Mouse (Mus musculus) left cerebral cortex, postnatal 36 days (tissue): ENCODE data around the gene Aldh8a1. TPM values are rescaled to one million over a fixed set of nuclear protein-coding genes. Genes with fewer than 3 reads are reported as not detected.
A peak's percentile ranks its signal among the peaks of the same experiment; 100 is the strongest.

ENCODE experiments used
- DNase-seq, 2 experiments: peaks; one replicate each; pipeline ENCODE4 v3.0.0; 2021 to 2022; ENCODE audit warnings: low spot score in 2 of 2, mixed read lengths in 1 of 2
- intact Hi-C: fragments of 180-260 bp; cut with DNase I; formaldehyde crosslinking; loops from one replicate; pipeline ENCODE4 v1.15.1; 2025
- total RNA-seq, 2 experiments: library from RNA; stranded (reverse); gene quantifications; 2 replicates each; pipeline ENCODE4 v1.2.3; 2021

Aldh8a1 gene
- under 1 TPM; 0.12 to 0.27 TPM for total RNA-seq

DNA sequence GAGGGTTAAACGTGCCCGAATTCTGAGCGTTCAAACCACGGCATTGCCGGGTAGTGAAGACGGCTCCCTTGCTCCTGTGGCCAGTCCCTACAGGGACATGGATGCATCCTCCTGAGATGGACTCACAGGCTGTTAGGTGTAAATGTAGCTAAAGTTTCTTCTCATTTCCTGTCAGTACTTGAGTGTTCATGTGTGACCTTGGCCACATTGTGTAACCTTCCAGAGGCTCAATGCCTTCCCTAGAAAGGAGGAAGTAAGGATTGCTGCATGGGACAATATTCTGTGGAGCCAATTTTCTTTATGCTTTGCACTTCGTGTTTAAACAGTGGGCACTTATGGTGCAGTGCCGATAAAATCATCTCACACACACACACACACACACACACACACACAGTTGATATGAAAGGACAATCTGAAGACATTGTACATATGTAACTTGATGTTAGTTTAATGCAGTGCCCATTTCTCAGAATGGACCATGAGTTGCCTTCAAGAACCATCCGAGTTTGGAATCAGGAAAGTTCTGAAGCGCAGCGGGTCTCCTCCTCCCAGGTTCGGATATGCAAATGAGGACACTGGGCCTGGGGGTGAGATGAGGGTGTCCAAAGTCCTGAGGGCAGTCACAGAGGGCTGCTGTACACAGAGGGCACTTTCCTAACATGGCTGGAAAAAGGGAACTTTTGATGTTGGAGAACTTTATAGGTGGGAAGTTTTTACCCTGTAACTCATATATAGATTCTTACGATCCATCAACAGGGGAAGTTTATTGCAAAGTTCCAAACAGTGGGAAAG lies at the start of gene Aldh8a1:
Aldh8a1 (plus strand) TSS at position 610 of the 792 bp plus-strand sequence.
- intact Hi-C loops: no loop called here
- DNase-seq: no peak

DNA sequence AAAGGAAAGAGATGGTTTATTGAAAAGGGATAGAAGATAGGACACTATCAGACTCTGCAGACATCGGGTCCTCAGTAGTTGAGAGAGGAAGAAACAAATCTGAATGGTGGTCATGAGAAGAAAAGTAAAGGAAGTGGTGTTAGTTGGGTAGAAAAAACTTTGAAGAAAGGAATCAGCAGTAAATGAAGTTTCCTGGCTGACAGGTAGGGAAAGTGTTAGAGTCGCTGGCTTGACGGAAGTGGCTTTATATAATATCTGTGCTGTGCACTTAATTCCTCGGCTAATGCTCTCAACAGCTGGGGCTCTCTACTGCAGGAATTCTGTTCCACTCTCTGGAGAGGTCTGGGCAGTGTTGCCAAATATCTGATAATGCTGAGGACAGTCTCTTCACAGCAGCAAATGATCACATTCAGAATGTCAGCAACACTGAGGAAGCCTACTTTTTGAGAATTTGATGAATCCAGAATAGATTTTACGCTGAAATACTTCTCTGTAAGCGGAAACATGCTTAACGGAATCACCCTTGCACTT lies 49.4 kb upstream of the Aldh8a1 start:
- intact Hi-C loops: no loop called here
- DNase-seq: no peak

DNA sequence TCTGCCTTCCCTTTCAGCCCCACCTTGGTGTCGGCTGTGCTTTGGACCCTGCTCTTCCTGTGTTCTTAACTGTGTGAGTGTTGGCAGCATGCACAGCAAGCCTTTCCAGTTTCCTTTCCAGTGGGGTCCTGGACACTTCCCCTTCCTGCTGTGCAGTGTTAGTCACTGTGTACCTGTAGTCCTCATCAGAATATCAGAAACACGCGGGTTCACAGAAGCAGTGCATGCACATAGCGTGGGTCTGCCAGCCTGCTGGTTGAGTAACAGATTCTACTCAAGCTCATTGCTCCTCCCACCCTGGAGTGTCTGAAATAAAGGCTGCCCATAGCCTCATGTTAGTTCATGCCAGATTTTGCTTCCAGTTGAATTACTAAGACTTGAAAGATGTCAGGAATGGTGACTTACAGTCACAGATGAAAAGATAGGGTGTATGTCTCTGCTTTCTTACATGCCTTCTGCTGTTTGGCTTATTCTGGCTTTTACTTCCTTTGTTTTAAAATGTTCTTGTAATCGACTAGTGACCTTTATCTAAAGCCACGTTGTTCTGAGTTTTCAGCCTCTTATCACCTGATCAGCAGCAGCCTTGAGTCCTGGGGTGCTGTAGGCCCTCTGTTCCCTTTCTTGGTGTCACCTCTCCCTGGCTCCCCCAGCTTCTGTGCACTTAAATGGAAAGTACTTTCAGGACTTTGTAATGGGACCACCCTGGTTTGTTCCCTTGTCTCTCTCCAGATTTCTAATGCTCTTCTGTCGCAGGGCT lies 42.6 kb upstream of the Aldh8a1 start:
- intact Hi-C loops: no loop called here
- DNase-seq: no peak

DNA sequence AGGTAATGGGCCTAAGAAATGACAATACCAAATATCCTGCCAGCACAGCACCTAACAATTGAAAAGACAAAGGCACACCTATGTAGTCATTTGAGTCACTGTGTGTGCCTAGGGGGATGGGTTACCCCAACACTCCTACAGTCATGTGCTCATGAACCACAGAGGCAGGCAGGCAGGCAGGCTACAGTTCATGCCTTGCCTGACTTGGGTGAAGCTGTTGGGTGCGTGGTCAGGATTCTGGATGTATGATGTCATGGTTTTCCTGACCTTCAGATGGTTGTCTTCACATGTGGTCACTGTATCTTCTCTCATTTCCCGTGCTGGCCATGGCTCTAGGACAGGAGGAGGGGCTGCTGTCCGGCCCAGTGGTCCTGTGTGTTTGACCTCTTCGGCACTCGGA lies 41.6 kb upstream of the Aldh8a1 start:
- no peak for DNase-seq
- intact Hi-C loops: no loop called here

DNA sequence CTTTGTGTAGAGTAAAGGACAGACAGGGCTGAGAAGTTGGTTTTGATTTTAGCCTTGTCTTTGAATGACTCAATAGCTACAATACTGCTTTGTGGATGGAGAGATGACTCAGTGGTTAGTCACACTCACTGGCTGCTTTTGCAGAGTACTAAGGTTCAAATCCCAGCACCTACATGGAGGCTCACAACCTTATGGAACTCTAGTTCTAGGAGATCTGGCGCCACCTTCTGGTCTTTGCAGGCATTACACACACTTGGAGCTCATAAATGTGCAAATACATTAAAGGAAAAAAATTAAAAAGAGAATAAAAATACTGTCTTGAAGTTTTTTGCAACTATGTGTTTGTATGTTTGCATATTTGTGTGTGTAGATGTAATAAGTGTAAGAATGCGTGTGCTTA lies 39.9 kb upstream of the Aldh8a1 start:
- no peak for DNase-seq
- intact Hi-C loops: no loop called here

DNA sequence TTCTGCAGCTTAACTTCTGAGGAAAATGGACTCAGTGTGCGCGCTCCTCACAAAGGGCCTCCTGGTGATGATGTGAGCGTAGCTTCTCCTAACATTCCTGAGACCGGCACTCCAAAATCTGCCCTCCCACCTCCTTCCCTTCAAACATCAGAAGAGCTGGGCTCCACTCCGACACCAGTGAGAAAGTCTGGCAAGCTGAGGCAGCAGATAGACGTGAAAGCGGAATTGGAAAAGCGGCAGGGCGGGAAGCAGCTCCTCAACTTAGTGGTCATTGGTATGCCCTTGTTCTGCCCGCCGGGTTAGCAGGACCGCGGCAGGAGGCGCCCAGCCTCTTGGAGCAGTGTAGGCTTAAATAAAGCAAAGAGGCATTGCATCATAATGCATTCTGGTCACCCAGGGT lies 35.4 kb upstream of the Aldh8a1 start:
- peak in 1 of 2 experiments; percentile 11 for DNase-seq
- intact Hi-C loops: no loop called here

DNA sequence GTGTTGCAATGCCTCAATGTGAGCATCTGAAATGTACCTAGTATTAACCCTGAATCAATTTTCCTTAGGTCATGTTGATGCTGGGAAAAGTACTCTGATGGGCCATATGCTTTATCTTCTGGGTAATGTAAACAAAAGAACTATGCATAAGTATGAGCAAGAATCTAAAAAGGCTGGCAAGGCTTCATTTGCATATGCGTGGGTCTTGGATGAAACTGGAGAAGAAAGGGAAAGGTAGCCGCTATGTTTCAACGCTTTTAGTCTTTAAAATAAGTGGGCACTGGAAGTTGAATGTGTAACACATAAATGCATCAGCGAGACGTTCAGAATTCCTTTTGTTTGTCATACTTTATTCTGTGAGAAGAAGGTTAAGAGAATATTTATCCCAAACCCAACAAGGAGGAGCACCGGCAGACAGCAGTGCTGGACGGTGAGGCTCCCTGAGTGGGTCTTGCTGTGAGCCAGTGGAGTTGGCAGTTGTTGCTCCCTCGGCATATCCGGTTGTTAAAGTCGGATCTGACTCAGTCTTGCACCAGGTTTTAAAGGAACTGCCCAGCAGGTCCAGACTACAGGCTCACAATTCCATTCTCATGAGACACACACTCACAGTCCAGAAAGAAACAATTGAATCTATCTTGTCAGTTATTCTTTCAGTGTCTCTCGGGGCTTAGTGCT lies 34.6 kb upstream of the Aldh8a1 start:
- intact Hi-C loops: no loop called here
- DNase-seq: peak in 1 of 2 experiments; percentile 26

DNA sequence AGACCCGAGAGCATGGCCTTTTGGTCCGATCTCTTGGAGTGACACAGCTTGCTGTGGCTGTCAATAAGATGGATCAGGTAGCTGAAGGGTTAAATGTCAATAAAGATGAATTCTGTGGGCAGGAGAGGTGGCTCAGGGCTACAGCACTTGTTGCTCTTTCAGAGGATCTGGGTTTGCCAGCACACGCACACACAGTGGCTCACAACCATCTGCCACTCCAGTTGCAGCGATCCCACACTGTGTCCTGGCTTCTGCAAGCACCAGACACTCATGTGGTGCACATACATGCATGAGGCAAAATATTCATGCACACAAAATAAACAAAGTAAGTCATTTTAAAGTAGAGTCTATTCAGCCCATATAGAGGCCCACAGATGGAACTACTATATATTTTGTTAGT lies 29.8 kb upstream of the Aldh8a1 start:
- intact Hi-C loops: no loop called here
- no peak for DNase-seq

DNA sequence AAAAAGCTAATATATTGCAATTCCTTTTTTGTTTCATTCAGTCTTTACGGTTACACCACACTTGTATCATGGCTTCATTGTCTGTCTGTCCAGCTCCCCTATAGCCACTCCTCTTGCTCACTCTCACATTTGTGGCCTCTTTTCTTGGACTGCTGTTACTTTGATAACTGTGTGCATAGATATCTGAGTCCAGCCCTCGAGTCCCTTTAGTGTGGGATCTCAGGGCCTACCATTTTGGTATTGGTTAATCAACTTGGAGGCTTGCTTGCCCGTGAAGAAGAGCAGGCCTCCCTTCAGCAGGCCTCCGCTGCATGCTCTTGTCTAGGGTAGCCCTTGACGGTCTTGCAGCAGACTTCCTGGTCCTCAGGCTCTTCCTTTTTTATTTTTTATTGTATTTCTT lies 27.6 kb upstream of the Aldh8a1 start:
- DNase-seq: no peak
- intact Hi-C loops: no loop called here

DNA sequence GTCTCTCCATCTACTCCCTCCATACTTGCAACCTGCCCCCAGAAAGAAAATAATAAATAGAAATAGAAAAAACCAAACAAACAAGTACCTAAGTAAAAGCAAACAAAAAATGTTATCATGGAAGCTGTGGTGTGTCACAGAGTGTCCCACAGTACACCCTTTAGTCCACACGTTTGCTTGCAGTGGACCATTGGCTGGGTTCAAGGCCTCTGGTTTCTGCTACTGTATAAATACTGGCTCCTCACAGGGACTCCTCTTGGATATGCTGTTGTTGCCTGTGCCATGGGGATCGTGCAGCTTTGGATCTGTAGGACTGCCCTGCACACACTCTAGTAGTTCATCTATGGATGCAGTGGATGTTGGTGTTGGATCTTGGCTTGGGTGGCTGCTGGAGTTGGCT lies 27.1 kb upstream of the Aldh8a1 start:
- intact Hi-C loops: no loop called here
- DNase-seq: no peak

DNA sequence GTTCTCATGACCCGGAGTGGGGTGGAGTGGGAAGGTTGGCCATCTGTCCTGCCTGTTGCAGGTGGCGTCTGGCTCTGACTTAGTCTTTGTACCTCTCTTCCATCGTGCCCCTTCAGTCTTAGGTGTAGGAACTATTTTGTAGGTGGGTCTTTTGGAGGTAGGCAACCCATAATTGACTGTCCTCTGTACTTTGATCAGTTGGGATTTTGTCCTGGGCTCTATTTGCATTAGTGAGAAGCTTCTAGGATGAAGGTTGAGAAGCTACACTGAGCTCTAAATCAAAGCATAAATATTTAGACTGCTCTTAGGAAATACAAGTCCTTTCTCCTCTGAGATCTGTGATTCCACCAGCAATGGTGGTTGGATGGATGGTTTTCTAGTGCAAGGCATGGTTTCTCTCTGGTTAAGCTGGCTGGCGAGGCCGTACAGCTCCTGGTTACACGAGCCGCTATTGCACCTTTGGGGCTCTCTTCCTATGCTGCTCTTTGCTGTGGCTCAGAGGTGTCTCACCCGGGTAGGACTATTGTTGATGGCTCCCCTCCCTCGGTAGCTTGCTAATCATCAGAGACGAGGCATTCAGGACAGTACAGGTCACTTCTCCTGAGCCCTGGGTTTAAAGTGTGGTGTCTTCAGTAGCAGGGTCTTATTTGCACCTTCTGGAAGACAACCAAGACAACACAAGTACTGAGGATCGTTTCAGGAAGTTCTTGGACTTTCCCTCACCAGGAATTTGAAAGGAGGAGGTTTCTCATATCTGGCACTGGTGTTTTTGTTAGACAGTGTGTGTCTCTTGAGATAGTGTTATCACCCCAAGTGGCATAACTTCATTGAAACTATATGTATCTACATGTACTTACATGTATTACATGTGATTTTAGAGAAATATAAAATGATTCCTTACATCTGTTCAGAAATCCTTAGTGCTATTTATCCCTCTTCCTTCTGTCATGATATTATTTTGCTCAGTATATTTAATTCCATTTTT lies 26.3 kb upstream of the Aldh8a1 start:
- DNase-seq: no peak
- intact Hi-C loops: no loop called here

DNA sequence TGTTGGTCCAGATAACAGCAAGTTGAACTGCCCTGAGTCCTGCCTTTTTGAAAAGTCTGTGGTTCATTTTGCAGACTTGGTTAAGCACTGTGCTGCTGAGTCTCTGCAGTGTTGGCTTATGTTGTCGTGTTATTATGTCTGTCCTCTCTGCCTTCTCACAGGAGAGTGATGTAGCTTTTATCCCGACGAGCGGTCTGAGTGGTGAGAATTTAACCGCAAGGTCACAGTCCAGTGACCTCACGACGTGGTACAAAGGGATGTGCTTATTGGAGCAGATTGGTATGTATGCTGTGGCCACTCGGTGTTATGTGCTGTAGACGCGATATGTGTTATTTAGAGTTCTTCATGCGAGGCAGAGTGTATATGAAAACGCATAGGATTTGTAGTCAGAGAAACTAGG lies 25.3 kb upstream of the Aldh8a1 start:
- intact Hi-C loops: no loop called here
- no peak for DNase-seq

DNA sequence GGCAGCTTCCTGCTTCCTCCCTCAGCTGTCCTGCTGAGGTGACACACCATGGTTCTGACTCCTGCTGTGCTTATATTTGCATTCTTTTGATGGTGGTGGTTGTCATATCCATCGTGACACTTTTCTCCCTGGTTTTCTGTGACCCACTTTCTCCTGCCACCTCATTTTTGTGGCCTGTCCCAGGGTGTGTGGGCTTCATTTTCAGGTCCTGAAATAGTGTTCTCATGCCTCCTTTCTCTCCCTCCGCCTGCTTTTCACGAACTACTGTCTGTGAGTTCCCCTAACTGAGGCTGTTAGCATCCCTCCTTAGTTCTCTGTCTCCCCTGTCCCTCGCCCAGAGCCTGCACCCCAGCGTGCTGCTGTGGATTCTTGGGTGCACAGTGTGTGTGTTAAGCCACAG lies 23.2 kb upstream of the Aldh8a1 start:
- intact Hi-C loops: no loop called here
- no peak for DNase-seq

DNA sequence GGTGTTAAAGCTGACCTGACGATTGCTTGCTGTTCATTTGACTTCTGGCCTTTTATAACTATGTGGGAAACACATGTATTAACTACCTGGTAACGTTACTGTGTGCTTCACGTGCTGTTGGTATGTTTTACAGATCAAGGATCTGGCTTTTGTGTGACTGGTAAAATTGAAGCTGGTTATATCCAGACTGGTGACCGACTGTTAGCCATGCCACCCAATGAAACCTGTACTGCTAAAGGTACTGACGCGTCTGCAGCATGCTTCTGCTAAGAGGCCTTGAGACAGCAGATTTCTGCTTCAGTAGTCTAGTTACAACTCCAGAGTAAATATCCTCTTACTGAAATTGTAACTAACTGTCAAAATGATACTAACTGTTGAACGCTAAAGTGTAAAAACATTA lies 22.6 kb upstream of the Aldh8a1 start:
- intact Hi-C loops: no loop called here
- no peak for DNase-seq

DNA sequence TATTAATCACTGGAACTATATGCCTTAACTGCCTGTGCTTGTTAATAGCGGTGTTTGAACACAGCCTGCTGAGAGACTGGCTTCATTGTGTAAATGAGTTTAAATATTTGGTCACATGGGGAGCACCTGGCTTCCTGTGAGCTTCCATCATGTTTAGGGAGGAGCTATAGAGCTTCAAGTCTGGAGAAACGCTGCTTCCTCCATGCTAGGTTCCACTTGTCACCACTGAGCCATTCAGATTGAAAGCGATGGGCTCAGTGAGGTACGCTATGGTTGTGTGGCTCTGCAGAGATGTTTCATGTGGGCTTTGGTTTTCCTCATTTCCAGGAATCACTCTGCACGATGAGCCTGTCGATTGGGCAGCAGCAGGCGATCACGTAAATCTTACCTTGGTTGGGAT lies 19.1 kb upstream of the Aldh8a1 start:
- intact Hi-C loops: no loop called here
- no peak for DNase-seq

DNA sequence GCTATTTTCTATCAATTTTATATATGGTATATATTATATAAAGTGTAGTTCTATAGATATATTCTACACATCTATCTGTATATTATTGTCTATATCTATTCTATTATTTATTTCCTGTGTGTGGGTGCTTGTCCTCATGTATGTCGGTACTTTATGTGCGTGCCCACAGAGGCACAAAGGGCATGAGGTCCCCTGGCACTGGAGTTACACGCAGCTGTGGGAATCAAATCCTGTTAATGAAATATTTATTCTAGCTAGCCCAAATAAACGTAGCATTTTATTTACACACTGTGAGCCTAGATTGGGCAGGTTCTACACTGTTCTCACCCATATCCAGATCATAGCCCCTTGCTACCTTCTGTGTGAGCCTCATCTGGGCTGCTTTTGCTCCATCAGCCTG lies 18.0 kb upstream of the Aldh8a1 start:
- intact Hi-C loops: no loop called here
- no peak for DNase-seq

DNA sequence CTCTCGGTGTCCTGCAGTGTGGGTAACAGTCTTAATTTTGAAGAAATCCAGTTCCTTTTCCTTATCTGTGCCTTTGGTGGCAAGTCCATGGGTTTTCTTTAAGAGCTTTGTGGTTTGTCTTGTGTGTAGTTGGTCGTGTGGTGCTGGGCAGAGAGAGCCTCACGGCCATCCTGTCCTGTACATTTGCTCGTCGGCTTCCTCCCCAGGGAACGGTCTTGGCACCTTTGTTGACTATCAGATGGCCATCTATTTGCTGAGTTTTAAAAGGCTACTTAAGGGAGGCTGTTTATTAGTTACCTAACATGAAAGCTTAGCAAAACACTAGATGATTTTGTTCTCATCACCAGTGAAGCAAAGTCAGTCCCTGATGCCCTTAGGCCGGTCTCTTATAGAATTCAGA lies 15.2 kb upstream of the Aldh8a1 start:
- intact Hi-C loops: no loop called here
- no peak for DNase-seq

DNA sequence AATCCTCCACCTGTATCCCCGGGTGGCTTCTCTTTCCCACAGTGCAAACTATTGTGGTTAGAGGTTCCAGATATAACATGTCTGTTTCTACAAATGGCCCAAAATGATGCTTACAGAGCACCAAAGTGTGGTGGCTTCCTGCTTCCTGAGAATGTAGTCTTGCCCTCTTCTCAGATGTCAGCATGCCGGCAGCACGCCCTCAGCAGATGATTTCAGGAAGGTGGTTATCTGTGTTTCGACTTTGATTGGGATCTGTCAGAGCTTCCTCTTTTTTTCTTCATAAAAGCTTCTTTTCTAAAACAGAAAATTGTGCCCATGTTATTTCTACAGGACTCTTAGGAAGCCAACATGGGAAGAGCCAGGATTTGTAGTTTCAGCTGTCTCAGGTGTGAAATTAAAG lies 13.8 kb upstream of the Aldh8a1 start:
- intact Hi-C loops: no loop called here
- DNase-seq: no peak

DNA sequence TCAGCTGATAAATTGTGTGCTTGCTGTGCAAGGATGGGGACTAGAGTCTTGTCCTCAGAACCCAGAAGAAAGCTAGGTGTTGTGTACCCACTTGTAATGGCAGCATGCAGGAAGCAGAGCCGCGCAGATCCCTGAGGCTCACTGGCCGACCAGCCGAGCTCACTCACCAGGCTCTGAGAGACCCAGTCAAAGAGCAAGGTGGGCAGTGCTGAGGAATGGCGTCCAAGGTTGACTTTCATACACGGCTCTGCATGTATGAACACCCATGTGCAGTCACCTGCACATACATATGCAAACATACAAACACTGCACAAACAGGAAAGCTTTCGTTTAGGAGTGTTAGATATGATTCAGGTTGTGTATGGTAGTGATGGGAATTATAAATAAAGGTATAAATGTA lies 12.1 kb upstream of the Aldh8a1 start:
- intact Hi-C loops: no loop called here
- no peak for DNase-seq
